In genomic region chr7:98481066-98481734, GRCm38 (mm10) we compare ENCODE assay signal across 8 mouse cellular contexts. TPM values are rescaled to one million over a fixed set of nuclear protein-coding genes. Genes with fewer than 3 reads are reported as not detected.
DNase-seq lines count a peak whose midpoint lies in the region; ATAC-seq lines count a peak whose summit lies in the region.

No protein-coding gene starts in this region.

- 4% methylated on average over 9 of the region's 9 CpGs for WGBS in hindbrain, embryonic 16.5 days

- ATAC-seq in hindbrain, embryonic 16.5 days: peak; percentile 78
- ATAC-seq in megakaryocyte-erythroid progenitor cell, adult 5-6 weeks (replicated peaks; ENCODE audit: low FRiP score, low TSS enrichment, poor library complexity, severe bottlenecking): peak; percentile 75

- no peak overlapping the region for H3K27ac ChIP-seq in hindbrain, embryonic 16.5 days (ENCODE audit: low read depth, low read length)

- no peaks in the 10 kb centered on the region for H3K36me3 ChIP-seq in hindbrain, embryonic 16.5 days (ENCODE audit: control insufficient read depth, insufficient read depth, low read length)

- no peaks in the 10 kb centered on the region; the same call in 1 of the 2 replicates for H3K27me3 ChIP-seq in hindbrain, embryonic 16.5 days (replicated peaks; ENCODE audit: control insufficient read depth, insufficient read depth, low read length)

- peaks cover 6% of the 10 kb centered on the region; the same call in 1 of the 2 replicates for H3K4me1 ChIP-seq in hindbrain, embryonic 16.5 days (ENCODE audit: control insufficient read depth, insufficient read depth, low read depth, low read length)

- no peak overlapping the region for H3K9ac ChIP-seq in hindbrain, embryonic 16.5 days (ENCODE audit: low read depth, low read length)

- 0 out of 2 replicates have a peak overlapping the region, but pooled peaks have one; percentile 17 for H3K4me2 ChIP-seq in hindbrain, embryonic 16.5 days (ENCODE audit: low read length)

- no peaks in the 10 kb centered on the region for H3K9me3 ChIP-seq in hindbrain, embryonic 16.5 days (ENCODE audit: control insufficient read depth, low read length)

- H3K4me3 ChIP-seq in hindbrain, embryonic 16.5 days (ENCODE audit: low read length): no peak overlapping the region

- DNase-seq in ZHBTc4 (ENCODE audit: low read depth, low spot score): peak; percentile 71
- peak; percentile 93 to 95 for DNase-seq in cerebellum, postnatal 14 days
- DNase-seq in gastrocnemius, adult 18-20 months (ENCODE audit: low spot score): peak; percentile 85
- DNase-seq in layer of hippocampus, postnatal 25 days (ENCODE audit: extremely low spot score in 1 of 2, low spot score in 1 of 2): peak; percentile 76 to 86
- DNase-seq in right cerebral cortex, postnatal 10 days (ENCODE audit: low spot score in 2 of 2): peak; percentile 71 to 83
- peak; percentile 60 to 80 for DNase-seq in urinary bladder, postnatal 4 days (ENCODE audit: low spot score in 2 of 2)

RNA-seq across cellular contexts. Expression of gene Lrrc32, which starts 7.9 kb away (rescaled TPM):
- 1 to 10 TPM; 2.6 to 8.1 TPM for total RNA-seq in gastrocnemius, adult 18-20 months (2021)
- 4.1 and 7.5 TPM in 2 replicates for polyA plus RNA-seq in hindbrain, embryonic 16.5 days (2015; fragmentation: Nextera tagmentation; extraction: Ambion mirVana)
- 1 to 10 TPM; 2.7 to 3.8 TPM for total RNA-seq in layer of hippocampus, postnatal 25 days (2021)
- total RNA-seq in megakaryocyte-erythroid progenitor cell, adult 5-6 weeks (2014; fragmentation: Nextera tagmentation): not detected in 2 replicates
- not detected in 2 replicates for total RNA-seq in megakaryocyte-erythroid progenitor cell, adult 5-6 weeks (2017)

RNA-seq across cellular contexts. Expression of gene Gucy2d, which starts 41.0 kb away (rescaled TPM):
- under 1 TPM in 1 of 2 experiments, not detected in 1; 0.19 TPM for total RNA-seq in gastrocnemius, adult 18-20 months (2021)
- 0.28 and 0.40 TPM in 2 replicates for polyA plus RNA-seq in hindbrain, embryonic 16.5 days (2015; fragmentation: Nextera tagmentation; extraction: Ambion mirVana)
- total RNA-seq in layer of hippocampus, postnatal 25 days (2021): not detected
- not detected in 2 replicates for total RNA-seq in megakaryocyte-erythroid progenitor cell, adult 5-6 weeks (2014; fragmentation: Nextera tagmentation)
- not detected in 2 replicates for total RNA-seq in megakaryocyte-erythroid progenitor cell, adult 5-6 weeks (2017)
